Mouse (Mus musculus): ENCODE measurements at regions not wholly inside any gene's neighbourhood (a gene's known extent, or its start where the extent isn't known, plus 50 kb on each side); places are given as distances from the start of the nearest gene placed in this dataset.
A peak's percentile ranks its signal among the peaks of the same experiment; 100 is the strongest.

DNA sequence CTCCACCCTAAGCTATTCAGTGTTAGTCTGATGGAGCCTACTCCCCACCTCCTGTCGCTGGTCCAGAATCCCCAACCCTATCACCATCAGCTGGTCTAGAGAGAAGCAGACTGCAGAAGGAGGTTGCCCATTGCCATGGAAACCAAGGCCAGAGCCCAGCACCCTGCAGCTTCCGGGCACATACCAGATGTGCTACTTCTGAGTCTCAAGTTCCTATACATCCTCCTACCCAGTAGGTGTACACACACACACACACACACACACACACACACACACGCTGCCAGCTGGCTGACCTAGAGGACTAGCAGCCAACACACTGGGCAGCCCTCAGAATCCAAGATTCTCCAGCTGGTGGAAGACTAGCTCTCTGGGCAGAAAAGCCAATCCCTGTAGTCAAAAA, 68.9 kb upstream of the Disp3 start:
- H3K9me3 ChIP-seq = peaks cover 6% of the 10 kb centered on the region; the same call in 1 of the 2 replicates
- 87% methylated on average over 3 of the region's 3 CpGs for WGBS
- no peak overlapping the region for H3K4me3 ChIP-seq (replicated peaks)
- H3K27me3 ChIP-seq = 0 out of 2 replicates have a peak, but pooled peaks cover 3% of the 10 kb centered on the region
- no peaks in the 10 kb centered on the region for H3K36me3 ChIP-seq (replicated peaks)
- no peak overlapping the region for H3K4me2 ChIP-seq
- H3K4me1 ChIP-seq = peaks cover 6% of the 10 kb centered on the region
- no peak for ATAC-seq (ENCODE audit: low FRiP score)
- no peak overlapping the region for H3K9ac ChIP-seq
- H3K27ac ChIP-seq = no peak overlapping the region

DNA sequence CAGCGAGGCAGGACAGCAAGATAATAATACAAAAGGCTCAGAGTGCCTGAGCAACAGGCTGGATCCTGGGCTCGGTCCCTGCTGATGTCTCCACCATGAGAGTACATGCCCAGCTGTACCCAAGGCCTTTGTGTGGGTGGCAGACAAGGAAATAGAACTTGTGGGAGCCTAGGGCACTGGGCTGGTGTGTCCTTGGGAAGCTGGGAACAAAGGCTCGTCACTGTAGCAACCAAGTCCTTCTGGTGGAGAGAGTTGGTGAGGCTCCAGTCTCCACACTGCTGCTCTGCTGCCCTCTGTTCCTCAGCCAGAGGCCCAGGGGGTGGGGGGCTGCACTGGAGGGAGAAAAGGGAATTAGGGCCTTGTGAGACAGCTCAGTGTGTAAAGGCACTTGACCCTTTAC, 66.2 kb upstream of the Disp3 start:
- Histone ChIP-seq H3K9ac (no peak overlapping the region), H3K36me3 (replicated peaks) (no peaks in the 10 kb centered on the region), H3K27me3 (no peaks in the 10 kb centered on the region), H3K9me3 (peaks cover 6% of the 10 kb centered on the region; the same call in 1 of the 2 replicates), H3K4me3 (replicated peaks) (no peak overlapping the region), H3K27ac (no peak overlapping the region), H3K4me1 (peaks cover 6% of the 10 kb centered on the region), H3K4me2 (no peak overlapping the region)
- ATAC-seq (ENCODE audit: low FRiP score) = no peak
- WGBS = 80% methylated on average over 3 of the region's 3 CpGs

DNA sequence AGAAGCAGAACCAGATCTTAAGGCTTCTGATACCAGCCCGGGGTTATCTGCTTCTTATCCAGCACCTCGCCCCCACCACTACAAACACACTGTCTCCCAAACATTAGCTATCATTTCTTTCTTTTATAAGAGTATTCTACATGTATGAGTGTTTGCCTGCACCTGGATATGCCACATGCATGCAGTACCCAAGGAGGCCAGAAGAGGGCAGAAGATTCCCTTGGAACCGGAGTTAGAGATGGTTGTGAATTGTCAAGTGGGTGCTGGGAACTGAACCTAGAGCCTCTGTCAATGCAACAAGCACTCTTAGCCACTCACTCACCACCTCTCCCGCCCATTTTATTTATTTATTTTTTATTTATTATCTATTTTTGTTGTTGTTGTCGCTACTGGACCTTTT, 64.9 kb upstream of the Disp3 start:
- Histone ChIP-seq H3K36me3 (replicated peaks) (no peaks in the 10 kb centered on the region), H3K4me3 (replicated peaks) (no peak overlapping the region), H3K9me3 (peaks cover 6% of the 10 kb centered on the region; the same call in 1 of the 2 replicates), H3K9ac (no peak overlapping the region), H3K27ac (no peak overlapping the region), H3K4me2 (no peak overlapping the region), H3K27me3 (no peaks in the 10 kb centered on the region), H3K4me1 (peaks cover 6% of the 10 kb centered on the region)
- no peak for ATAC-seq (ENCODE audit: low FRiP score)
- 93% methylated on average over 5 of the region's 5 CpGs for WGBS

DNA sequence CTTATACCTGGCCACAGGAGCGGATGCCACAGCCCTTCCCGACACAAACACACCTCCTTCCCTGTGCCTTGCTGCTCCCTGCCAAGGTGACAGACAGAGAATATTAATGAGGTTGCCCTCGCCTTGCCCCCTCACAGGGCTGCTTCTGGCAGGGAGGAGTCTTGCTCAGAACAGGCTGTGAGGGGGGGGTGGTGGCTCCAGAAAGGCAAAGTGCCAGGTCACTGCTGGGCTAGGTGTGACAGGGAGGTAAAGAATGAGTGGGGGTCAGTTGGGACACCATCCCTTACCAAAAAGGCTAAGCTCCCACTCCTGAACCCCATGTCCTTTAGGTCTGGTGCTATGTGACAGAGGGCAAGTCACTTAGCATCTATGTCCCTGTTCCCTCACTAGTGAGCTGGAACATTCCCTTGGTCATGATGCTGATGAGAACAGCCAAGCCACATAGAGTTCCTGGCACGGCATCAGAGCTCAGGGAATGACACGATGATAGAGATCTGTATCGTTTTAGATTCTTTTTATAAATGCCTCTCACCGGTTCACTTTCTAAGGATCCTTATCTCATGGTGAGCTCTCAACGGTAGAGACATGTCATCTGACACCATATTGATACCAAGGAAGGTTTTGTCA, 53.9 kb upstream of the Disp3 start:
- WGBS = 82% methylated on average over 8 of the region's 8 CpGs
- Histone ChIP-seq H3K27ac (no peak overlapping the region), H3K9me3 (peaks cover 5% of the 10 kb centered on the region; the same call in 1 of the 2 replicates), H3K4me2 (no peak overlapping the region), H3K4me3 (replicated peaks) (no peak overlapping the region), H3K9ac (no peak overlapping the region), H3K4me1 (peaks cover 8% of the 10 kb centered on the region), H3K36me3 (replicated peaks) (no peaks in the 10 kb centered on the region), H3K27me3 (no peaks in the 10 kb centered on the region)
- no peak for ATAC-seq (ENCODE audit: low FRiP score)

DNA sequence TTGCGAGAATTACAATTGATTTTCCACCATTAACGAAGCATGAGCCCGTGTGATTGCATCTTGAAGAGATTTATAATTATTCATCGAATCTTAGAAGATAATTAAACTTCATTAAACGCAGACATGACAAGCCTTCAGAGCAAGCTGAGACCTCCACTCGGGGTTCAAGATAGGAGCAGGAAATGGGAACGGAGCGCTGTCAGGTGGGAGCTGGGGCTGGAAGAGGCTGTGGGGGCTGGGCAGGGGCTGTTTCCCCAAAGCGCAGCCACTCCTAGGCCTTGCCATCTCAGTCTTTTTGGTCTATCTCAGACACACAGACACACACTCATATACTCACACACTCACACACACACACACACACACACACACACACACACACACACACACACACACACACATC, 52.6 kb upstream of the Disp3 start:
- Histone ChIP-seq H3K27me3 (no peaks in the 10 kb centered on the region), H3K27ac (0 out of 2 replicates have a peak overlapping the region, but pooled peaks have one; percentile 42), H3K9me3 (no peaks in the 10 kb centered on the region), H3K4me3 (replicated peaks) (no peak overlapping the region), H3K9ac (no peak overlapping the region), H3K4me1 (peaks cover 8% of the 10 kb centered on the region), H3K36me3 (replicated peaks) (no peaks in the 10 kb centered on the region), H3K4me2 (no peak overlapping the region)
- no peak for ATAC-seq (ENCODE audit: low FRiP score)
- WGBS = 67% methylated on average over 9 of the region's 9 CpGs

DNA sequence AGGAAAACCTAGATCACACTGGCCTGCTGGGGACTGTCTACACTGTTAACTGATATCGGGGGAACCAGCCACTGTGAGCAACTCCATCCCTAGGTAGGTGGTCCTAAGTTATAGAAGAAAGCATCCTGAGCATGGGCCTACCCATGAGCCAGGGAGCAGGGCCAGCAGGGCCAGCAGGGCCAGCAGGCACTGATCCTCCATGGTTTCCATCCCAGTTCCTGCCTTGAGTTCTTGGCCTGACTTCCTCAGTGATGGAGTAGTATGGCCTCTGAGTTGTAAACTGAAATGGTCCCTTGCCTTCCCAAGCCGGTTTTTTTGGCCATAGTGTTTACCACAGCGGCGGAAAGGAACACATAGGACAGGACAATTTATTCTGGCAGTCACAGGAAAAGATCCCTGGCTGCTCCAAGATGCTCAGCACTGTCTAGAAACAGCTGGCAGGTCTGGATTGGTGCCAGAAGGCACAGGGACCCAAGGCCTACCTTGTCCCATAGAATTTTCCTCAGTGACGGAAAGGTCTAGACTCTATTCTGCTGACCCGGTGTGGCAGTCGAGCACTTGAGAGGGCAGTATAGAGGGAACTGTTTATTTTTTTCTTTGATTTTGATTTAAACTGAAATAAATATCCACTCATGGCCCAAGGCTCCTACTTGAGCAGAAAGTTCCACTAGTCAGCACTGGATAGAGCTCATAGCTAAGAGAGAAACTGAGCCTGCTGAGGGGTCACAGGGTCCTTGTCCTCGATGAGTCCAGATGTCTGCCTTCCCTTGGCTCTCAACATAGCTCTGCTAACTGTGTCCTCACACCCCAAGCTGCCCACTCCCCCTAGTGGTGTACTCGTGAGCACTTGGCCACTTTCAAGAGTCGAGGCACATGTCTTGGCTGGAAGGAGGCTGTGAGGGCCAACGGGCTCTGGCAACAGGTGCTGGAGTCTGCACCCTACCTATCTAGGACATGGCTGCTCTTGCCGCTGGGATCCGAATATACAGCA, 50.4 kb upstream of the Disp3 start:
- H3K4me1 ChIP-seq = peaks cover 8% of the 10 kb centered on the region
- WGBS = 67% methylated on average over 13 of the region's 13 CpGs
- ATAC-seq (ENCODE audit: low FRiP score) = peak; percentile 56; the same call in 1 of the 2 replicates
- H3K4me2 ChIP-seq = no peak overlapping the region
- no peaks in the 10 kb centered on the region for H3K27me3 ChIP-seq
- H3K4me3 ChIP-seq (replicated peaks) = no peak overlapping the region
- H3K27ac ChIP-seq = no peak overlapping the region
- no peaks in the 10 kb centered on the region for H3K36me3 ChIP-seq (replicated peaks)
- no peaks in the 10 kb centered on the region for H3K9me3 ChIP-seq
- no peak overlapping the region for H3K9ac ChIP-seq
